Mouse (Mus musculus): ENCODE data around the gene Plekhh1.

DNA sequence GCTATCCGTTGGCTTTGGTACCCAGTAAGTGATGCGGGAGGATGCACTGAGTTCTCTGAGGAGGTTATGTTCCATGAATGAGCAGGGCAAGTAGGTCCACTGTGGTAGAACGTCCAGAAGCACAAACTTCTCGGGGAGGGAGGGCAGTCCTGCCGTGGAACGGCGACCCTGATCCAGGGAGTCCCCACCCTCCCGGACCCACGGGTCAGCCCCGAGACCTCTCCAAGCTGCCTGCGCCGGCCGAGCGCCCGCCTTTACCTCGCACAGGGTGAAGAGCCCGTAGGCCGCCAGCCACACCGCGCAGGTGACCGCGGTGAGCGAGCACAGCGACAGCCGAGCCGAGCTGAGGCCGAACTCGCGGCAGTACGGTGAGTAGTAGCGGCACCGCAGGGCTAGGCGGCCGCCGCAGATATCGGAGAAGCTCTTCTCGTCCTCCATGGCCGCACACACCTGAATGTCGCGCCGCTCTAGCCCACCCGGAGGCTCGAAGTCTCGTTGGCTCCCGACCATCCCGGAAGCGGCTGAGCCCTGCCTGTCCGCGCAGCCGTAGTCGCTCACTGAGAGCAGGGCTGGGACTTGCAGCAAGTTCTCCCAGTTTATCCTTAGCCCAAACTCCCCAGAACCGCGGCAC is 60.3 kb downstream of the Plekhh1 start, which contains the start of gene Pigh:
- TF ChIP-seq CTCF (conservative IDR thresholded peaks at IDR 0.05 in 1 of 2, IDR thresholded peaks at IDR 0.05 in 1 of 2; ENCODE audit: low read depth in 2 of 2, low read length in 2 of 2) (no peak), POLR2A (IDR thresholded peaks at IDR 0.05; ENCODE audit: low read depth, low read length) (peak; percentile 89), HCFC1 (IDR thresholded peaks at IDR 0.05; ENCODE audit: low read depth, low read length) (peak; percentile 79), ZNF384 (IDR thresholded peaks at IDR 0.05; ENCODE audit: low read depth, low read length) (no peak), ZC3H11A (IDR thresholded peaks at IDR 0.05; ENCODE audit: low read depth, low read length) (no peak), RCOR1 (conservative IDR thresholded peaks at IDR 0.05; ENCODE audit: low read depth, low read length) (no peak)
